Mouse (Mus musculus): ENCODE data around the gene C130074G19Rik. TPM values are rescaled to one million over a fixed set of nuclear protein-coding genes. Genes with fewer than 3 reads are reported as not detected.

C130074G19Rik gene
- polyA plus RNA-seq, 1 experiment: 12.2 TPM

DNA sequence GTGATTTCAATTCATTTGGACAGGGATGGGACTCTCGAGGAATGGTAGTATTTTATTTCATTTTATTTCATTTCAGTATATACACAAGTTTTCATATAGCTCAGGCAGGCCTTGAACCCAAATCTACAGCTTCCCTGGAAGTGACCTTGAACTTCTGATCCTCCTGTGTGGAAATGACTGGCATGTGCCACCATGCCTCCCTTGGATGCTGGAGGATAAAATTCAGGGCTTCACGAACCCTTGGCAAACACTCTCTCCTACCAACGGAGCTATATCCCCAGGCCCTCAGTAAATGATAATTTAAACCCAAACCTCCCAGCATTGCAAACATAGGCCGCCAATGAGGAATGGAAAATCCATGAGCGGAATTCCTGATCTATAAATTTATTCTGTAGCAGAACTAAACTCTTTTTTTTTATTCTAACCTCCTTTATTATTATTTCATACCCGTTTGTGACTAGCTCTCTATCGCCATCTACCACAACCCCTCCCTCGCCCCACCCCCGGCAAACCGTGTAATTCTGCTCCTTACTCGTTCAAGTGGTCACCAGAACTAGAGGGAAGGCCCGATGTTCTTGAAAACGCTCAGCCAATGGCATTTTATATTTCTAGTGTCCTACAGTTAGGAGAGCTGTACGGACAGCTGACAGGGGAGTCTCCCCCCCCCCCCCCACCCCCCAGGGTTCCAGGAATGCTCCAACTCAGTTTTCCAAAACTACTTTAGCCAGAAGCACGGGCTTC is 38.5 kb downstream of the C130074G19Rik start:
- no peak for DNase-seq (ENCODE audit: low spot score)

DNA sequence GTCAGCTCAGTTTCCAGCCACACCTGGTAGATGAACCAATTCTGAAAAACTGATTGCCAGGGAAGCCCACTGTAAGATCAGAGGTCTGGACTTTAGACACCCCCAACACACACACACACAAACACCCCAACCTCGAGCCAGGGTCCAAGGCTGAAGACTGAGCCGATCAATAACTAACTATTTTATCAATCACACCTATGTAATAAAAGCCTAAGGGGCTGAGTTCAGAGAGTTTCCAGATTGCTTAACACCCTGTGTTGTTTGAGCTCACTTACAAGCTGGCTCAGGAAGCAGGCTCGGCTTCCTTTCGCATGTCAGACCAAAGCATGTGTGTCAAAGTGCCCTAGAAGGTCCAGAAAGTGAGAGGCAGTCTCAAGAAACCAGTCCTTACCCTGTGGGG is 45.4 kb downstream of the C130074G19Rik start:
- no peak for DNase-seq (ENCODE audit: low spot score)

- no peak for DNase-seq (ENCODE audit: low spot score)
These were observed 46.7 kb downstream of the C130074G19Rik start for GRCm38 (mm10) chr1:184836350-184836749.

DNA sequence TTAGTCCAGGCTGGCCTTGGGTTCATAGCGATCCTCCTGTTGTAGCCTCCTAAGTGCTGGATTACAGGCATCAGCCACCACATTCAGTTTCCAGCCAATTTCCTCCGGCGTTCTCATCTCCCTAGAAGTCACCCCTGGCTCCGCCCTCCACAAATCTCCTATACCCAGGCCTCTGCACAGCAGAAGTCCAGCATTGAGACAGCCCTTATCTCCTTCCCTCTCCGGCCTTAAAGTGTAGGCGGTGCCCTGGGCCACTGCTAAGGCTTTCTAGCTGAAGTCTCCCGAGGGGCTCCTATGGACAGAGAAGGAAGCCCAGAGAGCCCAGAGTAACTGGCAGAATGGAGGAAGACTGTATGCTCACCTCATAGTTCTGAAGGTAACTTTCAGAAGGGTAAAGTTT is 49.5 kb downstream of the C130074G19Rik start:
- no peak for DNase-seq (ENCODE audit: low spot score)

GRCm38 (mm10) chr1:184832211-184832610 is 50.8 kb downstream of the C130074G19Rik start:
- DNase-seq (ENCODE audit: low spot score): no peak

GRCm38 (mm10) chr1:184829897-184830296 is 53.1 kb downstream of the C130074G19Rik start:
- DNase-seq (ENCODE audit: low spot score): no peak

DNA sequence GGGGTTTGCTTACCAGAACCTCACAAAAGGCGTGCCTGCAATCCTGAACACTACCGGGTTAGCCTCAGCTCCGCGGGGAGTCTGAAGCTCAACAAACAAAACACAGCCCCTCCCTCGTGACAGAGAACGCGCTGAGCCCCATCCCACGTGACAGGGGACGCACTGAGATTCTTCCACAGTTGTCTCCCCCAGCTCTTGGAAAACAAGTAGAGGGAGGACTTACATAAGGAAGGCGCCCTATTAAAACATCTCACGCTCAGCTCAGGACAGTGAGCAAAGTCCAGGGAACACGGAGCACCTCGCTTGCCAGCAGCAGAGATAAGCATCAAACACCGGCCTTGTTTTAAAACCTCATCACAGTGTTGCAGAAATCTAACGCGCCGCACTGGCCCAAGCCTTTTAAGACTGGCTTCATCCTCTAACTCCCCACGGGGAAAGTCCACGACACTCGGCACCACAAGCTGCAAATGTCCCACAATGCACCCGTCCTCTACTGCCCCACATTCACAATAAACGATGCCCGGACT is 55.8 kb downstream of the C130074G19Rik start:
- DNase-seq (ENCODE audit: low spot score): no peak

DNA sequence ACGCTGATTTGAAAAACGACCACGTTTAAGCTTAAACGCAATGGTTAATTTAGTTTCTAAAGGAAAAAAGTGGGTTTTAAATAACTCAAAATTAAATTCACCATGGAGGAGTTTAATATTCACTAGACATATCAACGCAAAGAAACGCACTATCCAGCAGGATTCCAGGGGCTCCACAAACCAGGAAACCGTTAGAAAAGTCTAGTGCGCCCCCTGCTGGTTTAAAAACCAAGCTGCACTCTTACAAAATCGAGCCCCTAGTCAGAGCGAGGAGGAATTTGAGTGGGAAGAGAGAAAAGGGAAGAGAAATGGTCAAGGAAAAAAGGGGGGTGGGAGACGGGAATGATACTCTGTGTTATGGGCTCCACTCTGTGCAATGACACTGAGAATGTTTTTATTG is 57.9 kb downstream of the C130074G19Rik start:
- DNase-seq (ENCODE audit: low spot score): no peak

GRCm38 (mm10) chr1:184824439-184824851 is 58.6 kb downstream of the C130074G19Rik start:
- peak; percentile 79 for DNase-seq (ENCODE audit: low spot score)

DNA sequence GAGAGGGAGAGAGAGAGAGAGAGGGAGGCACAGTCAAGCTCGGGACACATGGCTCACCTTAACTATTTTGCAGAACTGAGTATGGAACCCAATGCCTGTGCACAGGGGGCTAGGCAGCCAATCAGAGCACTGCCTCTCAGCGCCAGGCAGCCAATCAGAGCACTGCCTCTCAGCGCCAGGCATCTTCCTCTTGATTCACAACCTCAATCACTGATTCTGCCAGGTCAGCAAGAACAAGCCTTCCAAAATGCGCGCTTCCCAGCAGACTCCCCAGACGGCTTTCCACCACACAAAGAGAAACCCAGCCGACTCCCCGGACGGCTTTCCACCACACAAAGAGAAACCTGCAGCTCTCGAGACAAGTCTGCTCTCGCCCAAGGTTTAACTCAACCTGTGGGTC is 60.3 kb downstream of the C130074G19Rik start:
- DNase-seq (ENCODE audit: low spot score): no peak

Other genes with a start within 250 kb of the C130074G19Rik start
- 3.6 and 4.3 TPM in 2 replicates for gene Hlx, start 150.6 kb downstream of the C130074G19Rik start, polyA plus RNA-seq (2012; rRNA removed)
- gene Marc1, start 71.9 kb downstream of the C130074G19Rik start, polyA plus RNA-seq (2012; rRNA removed): 0.40 and 0.62 TPM in 2 replicates
- 102 and 119 TPM in 2 replicates for gene Marc2, start 36.8 kb downstream of the C130074G19Rik start, polyA plus RNA-seq (2012; rRNA removed)
- gene Mark1, start 116.4 kb upstream of the C130074G19Rik start, polyA plus RNA-seq (2012; rRNA removed): 5.0 and 7.7 TPM in 2 replicates

Measured in urinary bladder, adult 2 months (tissue).